Comparison of ENCODE assay signal across 1 mouse cellular context in genomic region chr4:135889884-135890283, GRCm38 (mm10).
A peak's percentile ranks its signal among the peaks of the same experiment; 100 is the strongest.
TF ChIP-seq lines count a peak whose summit lies in the region.

No protein-coding gene starts in this region.

TF ChIP-seq in CH12.LX, 34 proteins besides CTCF, POLR2A, EP300 and RAD21:
- TF ChIP-seq ZC3H11A (IDR thresholded peaks at IDR 0.05; ENCODE audit: low read depth, low read length): peak; percentile 70
- TF ChIP-seq SMC3 (IDR thresholded peaks at IDR 0.05; ENCODE audit: low read depth, low read length): peak; percentile 96
- no peak for TF ChIP-seq MEF2A (IDR thresholded peaks at IDR 0.05; ENCODE audit: borderline replicate concordance, low read depth, low read length)
- peak; percentile 32; the same call in 1 of the 2 replicates for TF ChIP-seq ELF1 (IDR thresholded peaks at IDR 0.05; ENCODE audit: low read depth, low read length)
- TF ChIP-seq ETS1 (conservative IDR thresholded peaks at IDR 0.05; ENCODE audit: low read depth, low read length): no peak
- TF ChIP-seq USF1 (IDR thresholded peaks at IDR 0.05; ENCODE audit: low read depth, low read length): peak; percentile 23; the same call in 1 of the 2 replicates
- TF ChIP-seq TBP (conservative IDR thresholded peaks at IDR 0.05; ENCODE audit: low read depth, low read length): no peak
